Mouse (Mus musculus): ENCODE results near the gene Snapc3. TPM values are rescaled to one million over a fixed set of nuclear protein-coding genes. Genes with fewer than 3 reads are reported as not detected.
A peak's percentile ranks its signal among the peaks of the same experiment; 100 is the strongest.

The Snapc3 gene
- polyA plus RNA-seq, 1 experiment from 2014 or later: 37.7 TPM

DNA sequence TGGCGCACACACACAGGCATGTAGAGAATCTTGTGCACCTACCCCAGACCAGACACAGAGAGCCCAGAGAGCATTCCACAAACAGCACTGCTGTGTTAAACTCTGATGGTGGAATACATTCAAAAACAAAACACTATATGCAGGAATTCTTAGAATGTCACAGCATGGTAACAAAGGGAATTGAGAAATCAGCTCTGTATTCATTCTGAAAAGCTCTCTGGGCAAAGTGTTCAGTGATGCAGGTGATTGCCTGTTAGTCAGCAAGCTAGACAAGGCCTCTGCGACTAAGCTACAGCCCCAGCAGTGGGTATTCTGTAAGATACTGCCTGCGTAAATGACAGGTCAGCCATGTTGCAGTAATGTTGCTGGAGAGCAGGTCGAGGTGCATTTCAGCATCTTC is 33.3 kb downstream of the Snapc3 start:
- Histone ChIP-seq H3K36me3 (ENCODE audit: control insufficient read depth, insufficient read depth, low read length) (peaks cover 27% of the 10 kb centered on the region), H3K27me3 (ENCODE audit: control insufficient read depth, insufficient read depth, low read length) (no peaks in the 10 kb centered on the region), H3K27ac (ENCODE audit: low read depth, low read length) (no peak overlapping the region), H3K4me3 (ENCODE audit: low read depth, low read length) (no peak overlapping the region), H3K9ac (ENCODE audit: low read depth, low read length) (no peak overlapping the region), H3K9me3 (replicated peaks; ENCODE audit: control insufficient read depth, low read length) (no peaks in the 10 kb centered on the region), H3K4me1 (ENCODE audit: control insufficient read depth, insufficient read depth, low read length) (no peaks in the 10 kb centered on the region), H3K4me2 (no peak overlapping the region)
- ATAC-seq (replicated peaks; ENCODE audit: insufficient number of reproducible peaks, low FRiP score, low TSS enrichment): no peak
- WGBS (ENCODE audit: insufficient replicate concordance): 95% methylated on average over 4 of the region's 4 CpGs

GRCm38 (mm10) chr4:83460106-83460505 is 42.6 kb downstream of the Snapc3 start:
- no peak for ATAC-seq (replicated peaks; ENCODE audit: insufficient number of reproducible peaks, low FRiP score, low TSS enrichment)
- Histone ChIP-seq H3K9ac (ENCODE audit: low read depth, low read length) (no peak overlapping the region), H3K4me3 (ENCODE audit: low read depth, low read length) (no peak overlapping the region), H3K27ac (ENCODE audit: low read depth, low read length) (no peak overlapping the region), H3K4me1 (ENCODE audit: control insufficient read depth, insufficient read depth, low read length) (no peaks in the 10 kb centered on the region), H3K9me3 (replicated peaks; ENCODE audit: control insufficient read depth, low read length) (no peaks in the 10 kb centered on the region), H3K36me3 (ENCODE audit: control insufficient read depth, insufficient read depth, low read length) (peaks cover 24% of the 10 kb centered on the region), H3K4me2 (no peak overlapping the region), H3K27me3 (ENCODE audit: control insufficient read depth, insufficient read depth, low read length) (no peaks in the 10 kb centered on the region)
- WGBS (ENCODE audit: insufficient replicate concordance): 94% methylated on average over 5 of the region's 5 CpGs

DNA sequence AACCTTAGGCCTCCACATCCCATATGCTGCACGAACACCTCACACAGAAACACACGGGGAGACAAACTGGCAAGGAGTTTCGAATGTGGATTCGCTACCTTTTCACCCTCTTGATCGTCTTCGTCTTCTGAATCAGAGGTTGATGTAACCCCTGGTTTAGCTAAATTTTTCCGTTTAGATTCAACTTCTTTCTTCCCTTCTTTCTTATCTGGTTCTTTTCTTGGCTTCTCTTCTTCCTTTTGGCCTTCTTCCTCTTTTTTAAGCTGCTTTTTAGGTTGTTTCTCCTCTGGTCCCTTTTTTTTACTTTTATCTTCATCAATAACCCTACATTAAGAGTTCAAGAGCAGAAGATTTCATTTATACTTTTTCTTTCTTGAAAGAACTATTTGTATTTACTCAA is 47.3 kb downstream of the Snapc3 start:
- no peak overlapping the region for H3K4me3 ChIP-seq (ENCODE audit: low read depth, low read length)
- H3K9ac ChIP-seq (ENCODE audit: low read depth, low read length): no peak overlapping the region
- no peak for ATAC-seq (replicated peaks; ENCODE audit: insufficient number of reproducible peaks, low FRiP score, low TSS enrichment)
- H3K9me3 ChIP-seq (replicated peaks; ENCODE audit: control insufficient read depth, low read length): no peaks in the 10 kb centered on the region
- no peak overlapping the region for H3K4me2 ChIP-seq
- H3K36me3 ChIP-seq (ENCODE audit: control insufficient read depth, insufficient read depth, low read length): peaks cover 16% of the 10 kb centered on the region
- no peaks in the 10 kb centered on the region for H3K27me3 ChIP-seq (ENCODE audit: control insufficient read depth, insufficient read depth, low read length)
- 91% methylated on average over 7 of the region's 7 CpGs for WGBS (ENCODE audit: insufficient replicate concordance)
- no peak overlapping the region for H3K27ac ChIP-seq (ENCODE audit: low read depth, low read length)
- 0 out of 2 replicates have a peak, but pooled peaks cover 3% of the 10 kb centered on the region for H3K4me1 ChIP-seq (ENCODE audit: control insufficient read depth, insufficient read depth, low read length)

- H3K27ac ChIP-seq (ENCODE audit: low read depth, low read length): no peak overlapping the region
- no peaks in the 10 kb centered on the region for H3K27me3 ChIP-seq (ENCODE audit: control insufficient read depth, insufficient read depth, low read length)
- no peak overlapping the region for H3K4me3 ChIP-seq (ENCODE audit: low read depth, low read length)
- H3K4me1 ChIP-seq (ENCODE audit: control insufficient read depth, insufficient read depth, low read length): peaks cover 10% of the 10 kb centered on the region; the same call in 1 of the 2 replicates
- H3K36me3 ChIP-seq (ENCODE audit: control insufficient read depth, insufficient read depth, low read length): peaks cover 23% of the 10 kb centered on the region
- no peaks in the 10 kb centered on the region for H3K9me3 ChIP-seq (replicated peaks; ENCODE audit: control insufficient read depth, low read length)
- H3K9ac ChIP-seq (ENCODE audit: low read depth, low read length): no peak overlapping the region
- no peak for ATAC-seq (replicated peaks; ENCODE audit: insufficient number of reproducible peaks, low FRiP score, low TSS enrichment)
- H3K4me2 ChIP-seq: no peak overlapping the region
- WGBS (ENCODE audit: insufficient replicate concordance): 87% methylated on average over 7 of the region's 7 CpGs
Measured at GRCm38 (mm10) chr4:83467615-83468014, 50.1 kb downstream of the Snapc3 start.

DNA sequence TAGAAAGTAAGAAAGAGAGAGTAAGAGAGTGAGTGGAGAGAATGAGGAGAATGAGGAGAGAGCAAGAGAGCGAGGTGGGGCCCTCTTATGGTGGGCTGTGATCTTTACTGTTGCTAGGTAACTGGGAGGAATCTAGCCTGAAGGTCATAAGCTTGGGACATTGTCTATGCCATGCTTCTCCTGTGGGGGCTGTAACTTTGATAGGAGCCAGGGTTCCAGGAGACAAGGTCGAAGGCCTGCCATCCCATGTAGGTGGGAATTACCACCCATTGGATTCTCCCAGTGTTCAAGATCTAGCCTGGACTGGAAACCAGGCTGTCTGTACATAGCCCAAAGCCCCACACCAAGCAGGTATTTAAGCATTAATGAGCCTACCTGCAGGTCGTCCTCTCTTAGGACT is 50.7 kb downstream of the Snapc3 start:
- Histone ChIP-seq H3K4me1 (ENCODE audit: control insufficient read depth, insufficient read depth, low read length) (peaks cover 10% of the 10 kb centered on the region; the same call in 1 of the 2 replicates), H3K9ac (ENCODE audit: low read depth, low read length) (no peak overlapping the region), H3K27ac (ENCODE audit: low read depth, low read length) (0 out of 2 replicates have a peak overlapping the region, but pooled peaks have one; percentile 29), H3K36me3 (ENCODE audit: control insufficient read depth, insufficient read depth, low read length) (peaks cover 26% of the 10 kb centered on the region), H3K9me3 (replicated peaks; ENCODE audit: control insufficient read depth, low read length) (no peaks in the 10 kb centered on the region), H3K4me3 (ENCODE audit: low read depth, low read length) (no peak overlapping the region), H3K27me3 (ENCODE audit: control insufficient read depth, insufficient read depth, low read length) (no peaks in the 10 kb centered on the region), H3K4me2 (no peak overlapping the region)
- 62% methylated on average over 3 of the region's 3 CpGs for WGBS (ENCODE audit: insufficient replicate concordance)
- ATAC-seq (replicated peaks; ENCODE audit: insufficient number of reproducible peaks, low FRiP score, low TSS enrichment): no peak

DNA sequence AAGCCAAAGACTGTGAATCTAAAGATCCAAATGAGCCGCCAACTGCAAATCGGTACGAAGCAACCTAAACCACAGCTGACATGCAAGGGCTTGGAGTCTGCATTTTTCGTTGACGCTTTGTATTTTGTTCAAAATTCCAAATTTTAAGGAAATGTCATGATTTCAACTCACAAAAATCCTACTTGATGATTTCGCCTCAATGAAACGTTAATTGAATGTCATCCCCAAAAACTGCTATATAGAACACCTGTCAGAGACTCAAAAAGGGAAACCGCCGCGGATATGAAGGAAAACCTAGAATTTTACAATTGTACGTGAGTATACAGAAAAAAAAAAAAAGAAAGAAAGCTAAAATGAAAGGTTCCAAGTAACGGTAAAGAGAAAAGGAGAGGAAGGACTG is 67.7 kb downstream of the Snapc3 start:
- peaks cover 9% of the 10 kb centered on the region; the same call in 1 of the 2 replicates for H3K4me1 ChIP-seq (ENCODE audit: control insufficient read depth, insufficient read depth, low read length)
- ATAC-seq (replicated peaks; ENCODE audit: insufficient number of reproducible peaks, low FRiP score, low TSS enrichment): no peak
- H3K36me3 ChIP-seq (ENCODE audit: control insufficient read depth, insufficient read depth, low read length): peaks cover 2% of the 10 kb centered on the region; the same call in 1 of the 2 replicates
- WGBS (ENCODE audit: insufficient replicate concordance): 29% methylated on average over 12 of the region's 12 CpGs
- peak overlapping the region; percentile 94 for H3K9ac ChIP-seq (ENCODE audit: low read depth, low read length)
- no peaks in the 10 kb centered on the region for H3K27me3 ChIP-seq (ENCODE audit: control insufficient read depth, insufficient read depth, low read length)
- H3K9me3 ChIP-seq (replicated peaks; ENCODE audit: control insufficient read depth, low read length): no peaks in the 10 kb centered on the region
- H3K4me3 ChIP-seq (ENCODE audit: low read depth, low read length): peak overlapping the region; percentile 96
- peak overlapping the region; percentile 98; the same call in 1 of the 2 replicates for H3K27ac ChIP-seq (ENCODE audit: low read depth, low read length)
- H3K4me2 ChIP-seq: peak overlapping the region; percentile 73

GRCm38 (mm10) chr4:83485735-83486116 is 68.2 kb downstream of the Snapc3 start:
- peak overlapping the region; percentile 94 for H3K9ac ChIP-seq (ENCODE audit: low read depth, low read length)
- peaks cover 9% of the 10 kb centered on the region; the same call in 1 of the 2 replicates for H3K4me1 ChIP-seq (ENCODE audit: control insufficient read depth, insufficient read depth, low read length)
- no peaks in the 10 kb centered on the region for H3K27me3 ChIP-seq (ENCODE audit: control insufficient read depth, insufficient read depth, low read length)
- H3K36me3 ChIP-seq (ENCODE audit: control insufficient read depth, insufficient read depth, low read length): 0 out of 2 replicates have a peak, but pooled peaks cover 2% of the 10 kb centered on the region
- peak overlapping the region; percentile 73 for H3K4me2 ChIP-seq
- peak; percentile 82 for ATAC-seq (replicated peaks; ENCODE audit: insufficient number of reproducible peaks, low FRiP score, low TSS enrichment)
- peak overlapping the region; percentile 98 for H3K27ac ChIP-seq (ENCODE audit: low read depth, low read length)
- 0% methylated on average over 31 of the region's 40 CpGs for WGBS (ENCODE audit: insufficient replicate concordance)
- no peaks in the 10 kb centered on the region for H3K9me3 ChIP-seq (replicated peaks; ENCODE audit: control insufficient read depth, low read length)
- peak overlapping the region; percentile 96 for H3K4me3 ChIP-seq (ENCODE audit: low read depth, low read length)

- peak; percentile 90 for ATAC-seq (replicated peaks; ENCODE audit: insufficient number of reproducible peaks, low FRiP score, low TSS enrichment)
- WGBS (ENCODE audit: insufficient replicate concordance): under 1% methylated on average over 75 of the region's 86 CpGs
- peak within 1 kb of the TSS; percentile 96 for H3K4me3 ChIP-seq (ENCODE audit: low read depth, low read length)
- peak within 1 kb of the TSS; percentile 98 for H3K27ac ChIP-seq (ENCODE audit: low read depth, low read length)
- H3K4me2 ChIP-seq: peak within 1 kb of the TSS; percentile 73
- H3K9ac ChIP-seq (ENCODE audit: low read depth, low read length): peak within 1 kb of the TSS; percentile 94
- peaks cover 9% of the 10 kb centered on the region; the same call in 1 of the 2 replicates for H3K4me1 ChIP-seq (ENCODE audit: control insufficient read depth, insufficient read depth, low read length)
- 0 out of 2 replicates have a peak, but pooled peaks cover 2% of the 10 kb centered on the region for H3K36me3 ChIP-seq (ENCODE audit: control insufficient read depth, insufficient read depth, low read length)
- no peaks in the 10 kb centered on the region for H3K27me3 ChIP-seq (ENCODE audit: control insufficient read depth, insufficient read depth, low read length)
- H3K9me3 ChIP-seq (replicated peaks; ENCODE audit: control insufficient read depth, low read length): no peaks in the 10 kb centered on the region
Measured at GRCm38 (mm10) chr4:83486117-83486901, 68.8 kb downstream of the Snapc3 start, which contains the start of gene Psip1. Gene Psip1 (minus strand): TSS chr4:83486459.
